Mouse (Mus musculus): ENCODE results near the gene Bloc1s4.

GRCm38 (mm10) chr5:36698689-36699088, 49.8 kb downstream of the Bloc1s4 start:
- TF ChIP-seq GATA1 (IDR thresholded peaks at IDR 0.05; ENCODE audit: low read length) (no peak), TAL1 (IDR thresholded peaks at IDR 0.05; ENCODE audit: low read length) (no peak)

Data from erythroblast, embryonic 14.5 days (primary cell).